Mouse (Mus musculus): ENCODE results near the gene Serpinb1c.

GRCm38 (mm10) chr13:32898111-32898510 is at the start of gene Serpinb1c:
- no peak for TF ChIP-seq GATA1 (IDR thresholded peaks at IDR 0.05; ENCODE audit: low read length)
- no peak for TF ChIP-seq TAL1 (IDR thresholded peaks at IDR 0.05; ENCODE audit: low read length)

Data from erythroblast, embryonic 14.5 days (primary cell).